Mouse (Mus musculus): ENCODE results near the gene Rai2.

- no peak for TF ChIP-seq CTCF (IDR thresholded peaks at IDR 0.05; ENCODE audit: low read depth)
- TF ChIP-seq EP300 (IDR thresholded peaks at IDR 0.05; ENCODE audit: low read depth) = no peak
Measured at GRCm38 (mm10) chrX:161739374-161739773, 22.5 kb downstream of the Rai2 start.

Measured in liver, embryonic 14.5 days (tissue).